Mouse (Mus musculus): ENCODE results near the gene Camk1d. TPM values are rescaled to one million over a fixed set of nuclear protein-coding genes. Genes with fewer than 3 reads are reported as not detected.

Gene Camk1d
- polyA plus RNA-seq, 1 experiment from 2014 or later, result 5.2 TPM

DNA sequence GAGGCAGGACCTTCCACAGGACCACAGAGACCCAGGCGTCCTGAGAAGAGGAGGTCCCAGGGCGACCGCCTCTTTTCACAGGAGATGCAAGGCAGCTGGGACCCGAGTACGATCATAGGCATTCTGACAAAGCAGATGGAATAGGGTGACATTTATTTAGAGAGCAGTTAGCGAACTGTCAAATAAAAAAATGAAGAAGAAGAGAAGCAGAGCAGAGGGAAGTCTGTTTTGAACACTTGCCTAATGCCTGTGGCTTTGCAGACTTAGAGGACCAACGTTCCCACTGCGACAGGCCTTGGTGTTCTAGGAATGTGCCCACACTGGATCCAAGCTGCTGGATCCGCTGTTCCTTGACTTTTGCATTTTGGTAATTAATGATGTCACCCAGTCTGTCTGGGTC, 259.5 kb downstream of the Camk1d start:
- no peak overlapping the region for H3K4me3 ChIP-seq
- peaks cover 4% of the 10 kb centered on the region for H3K4me1 ChIP-seq
- H3K9ac ChIP-seq, result no peak overlapping the region
- no peaks in the 10 kb centered on the region for H3K9me3 ChIP-seq
- no peaks in the 10 kb centered on the region for H3K27me3 ChIP-seq
- H3K27ac ChIP-seq, result no peak overlapping the region
- WGBS, result 60% methylated on average over 9 of the region's 9 CpGs
- no peak for ATAC-seq (ENCODE audit: insufficient number of reproducible peaks, insufficient read depth, low FRiP score, low TSS enrichment, low read depth)
- H3K4me2 ChIP-seq, result no peak overlapping the region
- no peaks in the 10 kb centered on the region for H3K36me3 ChIP-seq

- Histone ChIP-seq H3K4me2 (no peak overlapping the region), H3K4me1 (peaks cover 4% of the 10 kb centered on the region; the same call in 1 of the 2 replicates), H3K36me3 (no peaks in the 10 kb centered on the region), H3K9me3 (no peaks in the 10 kb centered on the region), H3K9ac (no peak overlapping the region), H3K27ac (no peak overlapping the region), H3K4me3 (no peak overlapping the region), H3K27me3 (no peaks in the 10 kb centered on the region)
- no peak for ATAC-seq (ENCODE audit: insufficient number of reproducible peaks, insufficient read depth, low FRiP score, low TSS enrichment, low read depth)
- WGBS, result 91% methylated on average over 2 of the region's 2 CpGs
These were observed 262.7 kb downstream of the Camk1d start for GRCm38 (mm10) chr2:5451654-5452053.

GRCm38 (mm10) chr2:5445357-5445756, 269.0 kb downstream of the Camk1d start:
- Histone ChIP-seq H3K9ac (no peak overlapping the region), H3K4me2 (no peak overlapping the region), H3K4me3 (no peak overlapping the region), H3K27me3 (no peaks in the 10 kb centered on the region), H3K4me1 (no peaks in the 10 kb centered on the region), H3K27ac (no peak overlapping the region), H3K9me3 (no peaks in the 10 kb centered on the region), H3K36me3 (no peaks in the 10 kb centered on the region)
- ATAC-seq (ENCODE audit: insufficient number of reproducible peaks, insufficient read depth, low FRiP score, low TSS enrichment, low read depth), result no peak
- 76% methylated on average over 5 of the region's 5 CpGs for WGBS

DNA sequence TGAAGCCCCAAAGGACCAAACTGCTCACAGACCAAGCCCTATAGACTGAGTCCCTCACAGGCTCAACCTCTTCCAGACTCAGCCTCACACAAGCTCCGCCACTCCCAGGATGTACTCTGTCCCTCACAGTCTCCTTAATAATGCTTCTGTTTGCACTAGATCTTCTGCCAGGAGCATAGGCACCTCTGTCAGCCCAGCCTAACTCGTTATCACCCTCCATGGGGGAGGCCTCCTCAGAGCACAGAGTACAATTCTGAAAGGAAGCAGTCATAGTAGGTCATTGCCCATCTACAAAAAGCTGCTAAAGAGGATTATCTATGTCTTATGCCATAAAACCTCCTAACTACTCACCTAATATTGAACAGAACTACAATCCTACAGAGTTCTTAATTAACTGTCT, 276.6 kb downstream of the Camk1d start:
- no peak for ATAC-seq (ENCODE audit: insufficient number of reproducible peaks, insufficient read depth, low FRiP score, low TSS enrichment, low read depth)
- WGBS, result 56% methylated on average over 2 of the region's 2 CpGs
- H3K4me2 ChIP-seq, result no peak overlapping the region
- H3K4me3 ChIP-seq, result no peak overlapping the region
- H3K27me3 ChIP-seq, result no peaks in the 10 kb centered on the region
- no peaks in the 10 kb centered on the region; the same call in 1 of the 2 replicates for H3K4me1 ChIP-seq
- no peaks in the 10 kb centered on the region for H3K9me3 ChIP-seq
- no peak overlapping the region for H3K27ac ChIP-seq
- H3K9ac ChIP-seq, result no peak overlapping the region
- no peaks in the 10 kb centered on the region for H3K36me3 ChIP-seq

DNA sequence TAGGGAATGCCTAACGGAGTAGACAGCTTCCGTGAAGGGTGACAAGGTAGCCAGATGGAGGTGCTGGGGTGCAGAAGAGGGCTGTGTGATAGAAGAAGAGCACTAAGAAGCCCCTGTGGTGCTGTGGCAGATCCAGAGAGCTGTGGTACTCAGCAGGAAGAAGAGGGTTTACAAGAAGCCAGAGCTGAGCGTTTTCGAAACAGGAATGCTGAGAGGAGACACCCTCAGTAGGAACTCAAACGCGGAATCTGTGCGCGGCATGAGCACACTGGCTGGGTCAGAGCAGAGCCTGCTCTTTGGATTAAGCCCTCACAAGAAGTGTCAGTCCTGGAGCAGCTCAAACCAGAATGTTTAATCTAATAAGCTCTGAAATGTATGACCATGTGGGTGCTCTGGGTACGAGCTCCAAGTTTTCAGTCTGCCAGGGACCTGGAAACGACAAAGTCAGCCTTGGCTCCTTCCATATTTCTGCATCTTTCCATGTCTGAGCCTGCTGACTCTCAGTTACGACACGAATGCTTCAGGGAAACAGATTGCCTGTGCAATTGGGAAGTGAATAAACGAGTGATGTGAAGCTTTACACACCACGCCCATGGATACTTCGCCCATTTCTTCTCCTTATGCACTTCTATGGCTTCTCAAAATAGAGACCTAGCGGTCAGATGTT, 278.6 kb downstream of the Camk1d start:
- Histone ChIP-seq H3K9me3 (no peaks in the 10 kb centered on the region), H3K27ac (no peak overlapping the region), H3K27me3 (no peaks in the 10 kb centered on the region), H3K36me3 (no peaks in the 10 kb centered on the region), H3K9ac (no peak overlapping the region), H3K4me1 (no peaks in the 10 kb centered on the region; the same call in 1 of the 2 replicates), H3K4me3 (no peak overlapping the region), H3K4me2 (no peak overlapping the region)
- WGBS, result 84% methylated on average over 16 of the region's 16 CpGs
- no peak for ATAC-seq (ENCODE audit: insufficient number of reproducible peaks, insufficient read depth, low FRiP score, low TSS enrichment, low read depth)

DNA sequence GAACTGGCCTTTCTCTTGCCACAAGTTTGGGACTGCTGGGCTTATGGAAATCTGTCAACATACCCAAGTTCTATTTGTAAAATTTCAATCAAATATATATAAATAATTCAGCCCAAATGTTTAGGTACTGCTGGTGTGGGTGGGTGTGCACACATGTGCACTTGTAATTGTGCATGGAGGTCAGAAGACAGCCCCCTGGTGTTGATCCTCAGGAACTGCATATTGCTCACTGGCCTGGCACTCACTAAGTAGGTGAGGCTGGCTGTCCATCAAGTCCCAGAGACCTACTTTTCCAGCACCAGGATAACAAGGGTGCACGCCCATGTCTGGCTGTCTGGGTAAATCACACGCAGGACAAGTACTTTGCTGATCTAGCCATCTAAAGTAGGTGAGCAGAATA, 283.0 kb downstream of the Camk1d start:
- ATAC-seq (ENCODE audit: insufficient number of reproducible peaks, insufficient read depth, low FRiP score, low TSS enrichment, low read depth), result no peak
- no peak overlapping the region for H3K4me3 ChIP-seq
- 51% methylated on average over 2 of the region's 2 CpGs for WGBS
- no peaks in the 10 kb centered on the region for H3K4me1 ChIP-seq
- H3K36me3 ChIP-seq, result no peaks in the 10 kb centered on the region
- H3K9ac ChIP-seq, result no peak overlapping the region
- H3K4me2 ChIP-seq, result no peak overlapping the region
- H3K9me3 ChIP-seq, result no peaks in the 10 kb centered on the region
- no peak overlapping the region for H3K27ac ChIP-seq
- no peaks in the 10 kb centered on the region for H3K27me3 ChIP-seq

DNA sequence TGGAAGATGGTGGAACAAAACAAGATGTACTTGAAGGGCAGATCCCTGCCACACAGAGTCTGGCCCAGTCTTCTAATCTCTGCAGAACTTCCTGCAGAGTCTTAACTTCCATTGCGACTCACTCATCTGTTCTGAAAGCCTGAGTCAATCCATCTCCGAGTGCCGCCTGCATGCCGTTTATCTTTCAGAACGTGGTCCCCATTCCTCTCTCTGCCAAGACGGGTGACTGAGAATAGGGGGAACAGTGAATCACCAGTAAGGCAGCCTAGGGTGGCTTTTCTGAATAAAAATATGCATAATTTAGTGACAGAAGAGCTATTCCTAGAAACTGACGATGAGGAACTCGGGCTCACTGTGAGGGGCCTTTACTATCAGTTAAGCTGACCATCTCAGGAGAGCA, 284.4 kb downstream of the Camk1d start:
- H3K27me3 ChIP-seq, result no peaks in the 10 kb centered on the region
- H3K9ac ChIP-seq, result no peak overlapping the region
- no peaks in the 10 kb centered on the region for H3K4me1 ChIP-seq
- no peak overlapping the region for H3K4me3 ChIP-seq
- H3K27ac ChIP-seq, result no peak overlapping the region
- WGBS, result 81% methylated on average over 8 of the region's 8 CpGs
- H3K4me2 ChIP-seq, result no peak overlapping the region
- H3K9me3 ChIP-seq, result no peaks in the 10 kb centered on the region
- ATAC-seq (ENCODE audit: insufficient number of reproducible peaks, insufficient read depth, low FRiP score, low TSS enrichment, low read depth), result no peak
- H3K36me3 ChIP-seq, result no peaks in the 10 kb centered on the region

GRCm38 (mm10) chr2:5426110-5426509, 288.2 kb downstream of the Camk1d start:
- no peaks in the 10 kb centered on the region for H3K27me3 ChIP-seq
- no peaks in the 10 kb centered on the region for H3K36me3 ChIP-seq
- ATAC-seq (ENCODE audit: insufficient number of reproducible peaks, insufficient read depth, low FRiP score, low TSS enrichment, low read depth), result no peak
- H3K27ac ChIP-seq, result no peak overlapping the region
- no peaks in the 10 kb centered on the region for H3K4me1 ChIP-seq
- H3K9me3 ChIP-seq, result no peaks in the 10 kb centered on the region
- whole genome bisulfite sequencing, result 30% methylated on average over 2 of the region's 2 CpGs
- H3K9ac ChIP-seq, result no peak overlapping the region
- H3K4me3 ChIP-seq, result no peak overlapping the region
- H3K4me2 ChIP-seq, result no peak overlapping the region

GRCm38 (mm10) chr2:5425612-5426011, 288.7 kb downstream of the Camk1d start:
- H3K4me1 ChIP-seq, result no peaks in the 10 kb centered on the region
- no peak overlapping the region for H3K4me2 ChIP-seq
- H3K27me3 ChIP-seq, result no peaks in the 10 kb centered on the region
- H3K36me3 ChIP-seq, result no peaks in the 10 kb centered on the region
- H3K27ac ChIP-seq, result no peak overlapping the region
- no peak overlapping the region for H3K4me3 ChIP-seq
- ATAC-seq (ENCODE audit: insufficient number of reproducible peaks, insufficient read depth, low FRiP score, low TSS enrichment, low read depth), result no peak
- no peak overlapping the region for H3K9ac ChIP-seq
- H3K9me3 ChIP-seq, result no peaks in the 10 kb centered on the region
- WGBS, result 78% methylated on average over 3 of the region's 3 CpGs

- no peaks in the 10 kb centered on the region for H3K36me3 ChIP-seq
- WGBS, result 21% methylated on average over 5 of the region's 5 CpGs
- H3K27ac ChIP-seq, result no peak overlapping the region
- H3K27me3 ChIP-seq, result no peaks in the 10 kb centered on the region
- H3K9ac ChIP-seq, result no peak overlapping the region
- H3K9me3 ChIP-seq, result no peaks in the 10 kb centered on the region
- no peak overlapping the region for H3K4me2 ChIP-seq
- ATAC-seq (ENCODE audit: insufficient number of reproducible peaks, insufficient read depth, low FRiP score, low TSS enrichment, low read depth), result no peak
- peaks cover 4% of the 10 kb centered on the region for H3K4me1 ChIP-seq
- H3K4me3 ChIP-seq, result no peak overlapping the region
These were observed 293.6 kb downstream of the Camk1d start for GRCm38 (mm10) chr2:5420621-5421196.

- Histone ChIP-seq H3K36me3 (no peaks in the 10 kb centered on the region), H3K27me3 (no peaks in the 10 kb centered on the region), H3K4me2 (no peak overlapping the region), H3K9me3 (no peaks in the 10 kb centered on the region), H3K9ac (no peak overlapping the region), H3K4me1 (peaks cover 4% of the 10 kb centered on the region), H3K27ac (no peak overlapping the region), H3K4me3 (no peak overlapping the region)
- 83% methylated on average over 4 of the region's 4 CpGs for WGBS
- ATAC-seq (ENCODE audit: insufficient number of reproducible peaks, insufficient read depth, low FRiP score, low TSS enrichment, low read depth), result no peak
These were observed 295.5 kb downstream of the Camk1d start for GRCm38 (mm10) chr2:5418802-5419201.

GRCm38 (mm10) chr2:5417158-5418032, 296.9 kb downstream of the Camk1d start:
- no peak overlapping the region for H3K9ac ChIP-seq
- no peak overlapping the region for H3K4me3 ChIP-seq
- ATAC-seq (ENCODE audit: insufficient number of reproducible peaks, insufficient read depth, low FRiP score, low TSS enrichment, low read depth), result no peak

More at GRCm38 (mm10) chr2:5417158-5418032, 296.9 kb downstream of the Camk1d start:
- H3K36me3 ChIP-seq, result no peaks in the 10 kb centered on the region
- H3K9me3 ChIP-seq, result no peaks in the 10 kb centered on the region
- WGBS, result 69% methylated on average over 6 of the region's 6 CpGs
- no peak overlapping the region for H3K4me2 ChIP-seq
- H3K27ac ChIP-seq, result no peak overlapping the region
- H3K27me3 ChIP-seq, result no peaks in the 10 kb centered on the region
- peaks cover 4% of the 10 kb centered on the region for H3K4me1 ChIP-seq
